Mouse (Mus musculus): ENCODE measurements around the gene Polr3gl. TPM values are rescaled to one million over a fixed set of nuclear protein-coding genes. Genes with fewer than 3 reads are reported as not detected.

Gene Polr3gl
- polyA plus RNA-seq, 1 experiment from 2014 or later: 43.1 TPM

- 88% methylated on average over 11 of the region's 11 CpGs for WGBS
- Histone ChIP-seq H3K27me3 (replicated peaks; ENCODE audit: control insufficient read depth, insufficient read depth, low read length) (no peaks in the 10 kb centered on the region), H3K4me1 (replicated peaks; ENCODE audit: control insufficient read depth, insufficient read depth, low read length) (no peaks in the 10 kb centered on the region), H3K9ac (replicated peaks; ENCODE audit: low read depth, low read length) (no peak overlapping the region), H3K9me3 (ENCODE audit: control insufficient read depth, low read length) (no peaks in the 10 kb centered on the region), H3K36me3 (ENCODE audit: control insufficient read depth, insufficient read depth) (no peaks in the 10 kb centered on the region), H3K27ac (ENCODE audit: low read length) (no peak overlapping the region), H3K4me2 (ENCODE audit: low read length) (no peak overlapping the region), H3K4me3 (replicated peaks; ENCODE audit: low read length) (no peak overlapping the region)
- no peak for ATAC-seq
These were observed 23.9 kb downstream of the Polr3gl start for GRCm38 (mm10) chr3:96569966-96570605.

- H3K4me1 ChIP-seq (replicated peaks; ENCODE audit: control insufficient read depth, insufficient read depth, low read length): no peaks in the 10 kb centered on the region
These were observed 24.5 kb downstream of the Polr3gl start for GRCm38 (mm10) chr3:96569506-96569905.

GRCm38 (mm10) chr3:96568605-96569004 lies 25.4 kb downstream of the Polr3gl start:
- H3K9ac ChIP-seq (replicated peaks; ENCODE audit: low read depth, low read length): no peak overlapping the region
- no peak for ATAC-seq
- no peaks in the 10 kb centered on the region for H3K27me3 ChIP-seq (replicated peaks; ENCODE audit: control insufficient read depth, insufficient read depth, low read length)
- 81% methylated on average over 8 of the region's 8 CpGs for WGBS
- no peaks in the 10 kb centered on the region for H3K36me3 ChIP-seq (ENCODE audit: control insufficient read depth, insufficient read depth)
- no peaks in the 10 kb centered on the region for H3K4me1 ChIP-seq (replicated peaks; ENCODE audit: control insufficient read depth, insufficient read depth, low read length)
- no peaks in the 10 kb centered on the region for H3K9me3 ChIP-seq (ENCODE audit: control insufficient read depth, low read length)
- no peak overlapping the region for H3K4me2 ChIP-seq (ENCODE audit: low read length)
- H3K27ac ChIP-seq (ENCODE audit: low read length): no peak overlapping the region
- H3K4me3 ChIP-seq (replicated peaks; ENCODE audit: low read length): no peak overlapping the region

More at GRCm38 (mm10) chr3:96569506-96569905, 24.5 kb downstream of the Polr3gl start:
- no peak overlapping the region for H3K4me3 ChIP-seq (replicated peaks; ENCODE audit: low read length)
- H3K4me2 ChIP-seq (ENCODE audit: low read length): no peak overlapping the region
- 92% methylated on average over 13 of the region's 13 CpGs for WGBS
- H3K9me3 ChIP-seq (ENCODE audit: control insufficient read depth, low read length): no peaks in the 10 kb centered on the region
- H3K27me3 ChIP-seq (replicated peaks; ENCODE audit: control insufficient read depth, insufficient read depth, low read length): no peaks in the 10 kb centered on the region
- H3K27ac ChIP-seq (ENCODE audit: low read length): no peak overlapping the region
- no peak overlapping the region for H3K9ac ChIP-seq (replicated peaks; ENCODE audit: low read depth, low read length)
- H3K36me3 ChIP-seq (ENCODE audit: control insufficient read depth, insufficient read depth): no peaks in the 10 kb centered on the region
- ATAC-seq: no peak

- ATAC-seq: no peak
- Histone ChIP-seq H3K36me3 (ENCODE audit: control insufficient read depth, insufficient read depth) (no peaks in the 10 kb centered on the region), H3K4me2 (ENCODE audit: low read length) (no peak overlapping the region), H3K4me1 (replicated peaks; ENCODE audit: control insufficient read depth, insufficient read depth, low read length) (no peaks in the 10 kb centered on the region), H3K27ac (ENCODE audit: low read length) (no peak overlapping the region), H3K9me3 (ENCODE audit: control insufficient read depth, low read length) (no peaks in the 10 kb centered on the region), H3K9ac (replicated peaks; ENCODE audit: low read depth, low read length) (no peak overlapping the region), H3K4me3 (replicated peaks; ENCODE audit: low read length) (no peak overlapping the region), H3K27me3 (replicated peaks; ENCODE audit: control insufficient read depth, insufficient read depth, low read length) (no peaks in the 10 kb centered on the region)
- 90% methylated on average over 8 of the region's 8 CpGs for WGBS
These were observed 27.1 kb downstream of the Polr3gl start for GRCm38 (mm10) chr3:96566661-96567450.

GRCm38 (mm10) chr3:96565105-96565504 lies 28.9 kb downstream of the Polr3gl start:
- Histone ChIP-seq H3K27ac (ENCODE audit: low read length) (no peak overlapping the region), H3K4me3 (replicated peaks; ENCODE audit: low read length) (no peak overlapping the region), H3K27me3 (replicated peaks; ENCODE audit: control insufficient read depth, insufficient read depth, low read length) (no peaks in the 10 kb centered on the region), H3K4me1 (replicated peaks; ENCODE audit: control insufficient read depth, insufficient read depth, low read length) (peaks cover 14% of the 10 kb centered on the region), H3K4me2 (ENCODE audit: low read length) (no peak overlapping the region), H3K9ac (replicated peaks; ENCODE audit: low read depth, low read length) (no peak overlapping the region), H3K36me3 (ENCODE audit: control insufficient read depth, insufficient read depth) (peaks cover 11% of the 10 kb centered on the region), H3K9me3 (ENCODE audit: control insufficient read depth, low read length) (no peaks in the 10 kb centered on the region)
- WGBS: 90% methylated on average over 2 of the region's 3 CpGs
- no peak for ATAC-seq

GRCm38 (mm10) chr3:96564633-96565032 lies 29.3 kb downstream of the Polr3gl start:
- no peak overlapping the region for H3K4me3 ChIP-seq (replicated peaks; ENCODE audit: low read length)
- H3K4me2 ChIP-seq (ENCODE audit: low read length): no peak overlapping the region
- WGBS: 78% methylated on average over 7 of the region's 7 CpGs
- peaks cover 19% of the 10 kb centered on the region for H3K4me1 ChIP-seq (replicated peaks; ENCODE audit: control insufficient read depth, insufficient read depth, low read length)
- H3K27ac ChIP-seq (ENCODE audit: low read length): no peak overlapping the region
- H3K9ac ChIP-seq (replicated peaks; ENCODE audit: low read depth, low read length): no peak overlapping the region
- no peaks in the 10 kb centered on the region for H3K9me3 ChIP-seq (ENCODE audit: control insufficient read depth, low read length)
- no peaks in the 10 kb centered on the region for H3K27me3 ChIP-seq (replicated peaks; ENCODE audit: control insufficient read depth, insufficient read depth, low read length)
- peaks cover 12% of the 10 kb centered on the region for H3K36me3 ChIP-seq (ENCODE audit: control insufficient read depth, insufficient read depth)
- ATAC-seq: no peak

GRCm38 (mm10) chr3:96563911-96564632 lies 29.9 kb downstream of the Polr3gl start:
- 89% methylated on average over 10 of the region's 10 CpGs for WGBS
- H3K27ac ChIP-seq (ENCODE audit: low read length): no peak overlapping the region
- peaks cover 12% of the 10 kb centered on the region for H3K36me3 ChIP-seq (ENCODE audit: control insufficient read depth, insufficient read depth)
- no peak overlapping the region for H3K4me2 ChIP-seq (ENCODE audit: low read length)
- no peaks in the 10 kb centered on the region for H3K9me3 ChIP-seq (ENCODE audit: control insufficient read depth, low read length)
- H3K4me3 ChIP-seq (replicated peaks; ENCODE audit: low read length): no peak overlapping the region
- H3K9ac ChIP-seq (replicated peaks; ENCODE audit: low read depth, low read length): no peak overlapping the region
- no peak for ATAC-seq
- peaks cover 24% of the 10 kb centered on the region for H3K4me1 ChIP-seq (replicated peaks; ENCODE audit: control insufficient read depth, insufficient read depth, low read length)
- no peaks in the 10 kb centered on the region for H3K27me3 ChIP-seq (replicated peaks; ENCODE audit: control insufficient read depth, insufficient read depth, low read length)

GRCm38 (mm10) chr3:96563267-96563666 lies 30.7 kb downstream of the Polr3gl start:
- Histone ChIP-seq H3K9ac (replicated peaks; ENCODE audit: low read depth, low read length) (no peak overlapping the region), H3K36me3 (ENCODE audit: control insufficient read depth, insufficient read depth) (peaks cover 12% of the 10 kb centered on the region), H3K4me1 (replicated peaks; ENCODE audit: control insufficient read depth, insufficient read depth, low read length) (peaks cover 30% of the 10 kb centered on the region), H3K9me3 (ENCODE audit: control insufficient read depth, low read length) (no peaks in the 10 kb centered on the region), H3K27me3 (replicated peaks; ENCODE audit: control insufficient read depth, insufficient read depth, low read length) (no peaks in the 10 kb centered on the region), H3K4me2 (ENCODE audit: low read length) (no peak overlapping the region), H3K27ac (ENCODE audit: low read length) (no peak overlapping the region), H3K4me3 (replicated peaks; ENCODE audit: low read length) (no peak overlapping the region)
- WGBS: 93% methylated on average over 8 of the region's 8 CpGs
- ATAC-seq: no peak

- H3K4me3 ChIP-seq (replicated peaks; ENCODE audit: low read length): no peak overlapping the region
- H3K4me1 ChIP-seq (replicated peaks; ENCODE audit: control insufficient read depth, insufficient read depth, low read length): peaks cover 30% of the 10 kb centered on the region
- 56% methylated on average over 10 of the region's 10 CpGs for WGBS
- H3K36me3 ChIP-seq (ENCODE audit: control insufficient read depth, insufficient read depth): peaks cover 12% of the 10 kb centered on the region
- no peaks in the 10 kb centered on the region for H3K27me3 ChIP-seq (replicated peaks; ENCODE audit: control insufficient read depth, insufficient read depth, low read length)
- ATAC-seq: no peak
- no peak overlapping the region; the same call in 1 of the 2 replicates for H3K27ac ChIP-seq (ENCODE audit: low read length)
- H3K9me3 ChIP-seq (ENCODE audit: control insufficient read depth, low read length): no peaks in the 10 kb centered on the region
- H3K4me2 ChIP-seq (ENCODE audit: low read length): no peak overlapping the region
- no peak overlapping the region for H3K9ac ChIP-seq (replicated peaks; ENCODE audit: low read depth, low read length)
These were observed 31.9 kb downstream of the Polr3gl start for GRCm38 (mm10) chr3:96561946-96562681.
